Mouse (Mus musculus) right cerebral cortex, adult 2 months (tissue): ENCODE measurements at regions not wholly inside any gene's neighbourhood (a gene's known extent, or its start where the extent isn't known, plus 50 kb on each side); places are given as distances from the start of the nearest gene placed in this dataset.

Experiments
- DNase-seq, 2 experiments: peaks; one replicate each; pipeline ENCODE4 v3.0.0; 2021 to 2022; ENCODE audit warnings: low spot score in 2 of 2

GRCm38 (mm10) chr6:147832521-147832920 is 214.5 kb upstream of the Far2 start:
- no peak for DNase-seq

GRCm38 (mm10) chr6:147833501-147833900 is 213.6 kb upstream of the Far2 start:
- DNase-seq, result no peak

GRCm38 (mm10) chr6:147838846-147839245 is 208.2 kb upstream of the Far2 start:
- no peak for DNase-seq

GRCm38 (mm10) chr6:147849988-147850387 is 197.1 kb upstream of the Far2 start:
- DNase-seq, result no peak

GRCm38 (mm10) chr6:147861116-147861515 is 185.9 kb upstream of the Far2 start:
- no peak for DNase-seq

- no peak for DNase-seq
These were observed 176.0 kb upstream of the Far2 start for GRCm38 (mm10) chr6:147871033-147871432.

GRCm38 (mm10) chr6:147873173-147873572 is 173.9 kb upstream of the Far2 start:
- no peak for DNase-seq

GRCm38 (mm10) chr6:147878485-147878884 is 168.6 kb upstream of the Far2 start:
- DNase-seq, result no peak

GRCm38 (mm10) chr6:147885902-147886301 is 161.2 kb upstream of the Far2 start:
- no peak for DNase-seq

GRCm38 (mm10) chr6:147919697-147920096 is 127.4 kb upstream of the Far2 start:
- no peak for DNase-seq

- DNase-seq, result no peak
These were observed 126.0 kb upstream of the Far2 start for GRCm38 (mm10) chr6:147921091-147921490.

- DNase-seq, result no peak
These were observed 124.6 kb upstream of the Far2 start for GRCm38 (mm10) chr6:147922506-147922905.

GRCm38 (mm10) chr6:147923246-147923645 is 123.8 kb upstream of the Far2 start:
- DNase-seq, result no peak

- DNase-seq, result no peak
These were observed 118.1 kb upstream of the Far2 start for GRCm38 (mm10) chr6:147928951-147929350.

GRCm38 (mm10) chr6:147944020-147944419 is 103.0 kb upstream of the Far2 start:
- DNase-seq, result no peak

- no peak for DNase-seq
These were observed 102.0 kb upstream of the Far2 start for GRCm38 (mm10) chr6:147944940-147945676.

GRCm38 (mm10) chr6:147947997-147948396 is 99.1 kb upstream of the Far2 start:
- DNase-seq, result no peak

GRCm38 (mm10) chr6:147951642-147952041 is 95.4 kb upstream of the Far2 start:
- DNase-seq, result no peak

GRCm38 (mm10) chr6:147953058-147953679 is 93.9 kb upstream of the Far2 start:
- DNase-seq, result peak in 1 of 2 experiments; percentile 22

- DNase-seq, result no peak
These were observed 93.3 kb upstream of the Far2 start for GRCm38 (mm10) chr6:147953753-147954152.

- DNase-seq, result no peak
These were observed 92.8 kb upstream of the Far2 start for GRCm38 (mm10) chr6:147954253-147954652.

- no peak for DNase-seq
These were observed 91.9 kb upstream of the Far2 start for GRCm38 (mm10) chr6:147954967-147955830.
